Mouse (Mus musculus) hindbrain, embryonic 16.5 days (tissue): ENCODE measurements around the gene Irf6. TPM values are rescaled to one million over a fixed set of nuclear protein-coding genes. Genes with fewer than 3 reads are reported as not detected.

Experiments
- ATAC-seq: fragments of 200-750 bp; cut with Nextera tagmentation; 2 replicates; pipeline ENCODE4 v1.8.0; 2017; ENCODE audit warnings: moderate TSS enrichment, moderate library complexity
- H3K27ac ChIP-seq: fragments of 300-500 bp; sonication (generic); 2 replicates; pipeline ENCODE4 v1.5.1; 2014; ENCODE audit warnings: low read depth, mild to moderate bottlenecking, control low read depth, low read length, moderate library complexity
- H3K27me3 ChIP-seq: fragments of 300-500 bp; sonication (generic); replicated peaks from 2 replicates; pipeline ENCODE4 v1.6.1; 2014; ENCODE audit warnings: low read length; ENCODE audit not compliant: control insufficient read depth, insufficient read depth
- H3K36me3 ChIP-seq: fragments of 300-500 bp; sonication (generic); 2 replicates; pipeline ENCODE4 v1.6.1; 2014; ENCODE audit warnings: mild to moderate bottlenecking, low read length, moderate library complexity, mixed read lengths; ENCODE audit not compliant: control insufficient read depth, insufficient read depth
- H3K4me1 ChIP-seq: fragments of 300-500 bp; sonication (generic); 2 replicates; pipeline ENCODE4 v1.6.1; 2014; ENCODE audit warnings: low read depth, low read length; ENCODE audit not compliant: control insufficient read depth, insufficient read depth
- H3K4me2 ChIP-seq: fragments of 300-500 bp; sonication (generic); 2 replicates; pipeline ENCODE4 v1.6.1; 2014; ENCODE audit warnings: mild to moderate bottlenecking, low read length, control low read depth, moderate library complexity
- H3K4me3 ChIP-seq: fragments of 300-500 bp; sonication (generic); 2 replicates; pipeline ENCODE4 v1.5.1; 2014; ENCODE audit warnings: mild to moderate bottlenecking, low read length, control low read depth, moderate library complexity
- H3K9ac ChIP-seq: fragments of 300-500 bp; sonication (generic); 2 replicates; pipeline ENCODE4 v1.6.1; 2014; ENCODE audit warnings: low read depth, mild to moderate bottlenecking, control low read depth, low read length, moderate library complexity
- H3K9me3 ChIP-seq: fragments of 300-500 bp; sonication (generic); 2 replicates; pipeline ENCODE4 v1.6.1; 2014; ENCODE audit warnings: mild to moderate bottlenecking, low read length, moderate library complexity; ENCODE audit not compliant: control insufficient read depth
- WGBS: fragments of 180-500 bp; shearing (Covaris S2); extraction: QIAGEN DNeasy Blood & Tissue Kit; methylation state at CpG from one replicate; pipeline ENCODE4 v1.1.7; 2014; 5-methylcytosine and 5-hydroxymethylcytosine counted together
- polyA plus RNA-seq: library from polyadenylated mRNA; unstranded; fragments of >200 nt; fragmentation: Nextera tagmentation; extraction: Ambion mirVana; gene quantifications from 2 replicates; pipeline ENCODE4 v1.2.1, GENCODE M21; 2015

Gene Irf6
- polyA plus RNA-seq, 1 experiment from 2014 or later = 0.58 TPM

GRCm38 (mm10) chr1:193145101-193145500 lies 7.8 kb upstream of the Irf6 start:
- Histone ChIP-seq H3K27ac (no peak overlapping the region), H3K4me2 (no peak overlapping the region), H3K36me3 (no peaks in the 10 kb centered on the region), H3K9ac (no peak overlapping the region), H3K4me1 (no peaks in the 10 kb centered on the region), H3K9me3 (no peaks in the 10 kb centered on the region), H3K4me3 (no peak overlapping the region), H3K27me3 (no peaks in the 10 kb centered on the region)
- no peak for ATAC-seq
- 80% methylated on average over 4 of the region's 4 CpGs for WGBS

DNA sequence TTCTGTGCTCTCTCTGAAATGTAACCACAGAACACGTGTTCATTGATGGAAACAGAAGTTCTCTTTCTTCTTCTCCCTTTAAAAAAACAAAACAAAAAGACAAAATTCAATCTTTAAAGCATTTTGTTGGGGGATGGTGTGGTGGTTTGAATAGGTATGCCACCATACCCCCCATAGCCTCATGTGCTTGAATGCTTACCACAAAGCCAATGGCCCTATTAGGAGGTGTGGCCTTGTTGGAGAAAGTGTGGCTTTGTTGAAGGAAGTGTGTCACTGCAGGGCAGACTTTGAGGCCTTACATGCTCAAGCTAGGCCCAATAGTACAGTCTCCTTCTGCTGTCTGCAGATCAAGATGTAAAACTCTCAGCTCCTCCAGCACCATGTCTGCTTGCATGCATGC lies 6.5 kb upstream of the Irf6 start:
- Histone ChIP-seq H3K9ac (no peak overlapping the region), H3K27me3 (peaks cover 4% of the 10 kb centered on the region; the same call in 1 of the 2 replicates), H3K27ac (no peak overlapping the region), H3K4me1 (no peaks in the 10 kb centered on the region), H3K36me3 (no peaks in the 10 kb centered on the region), H3K4me3 (no peak overlapping the region), H3K9me3 (no peaks in the 10 kb centered on the region), H3K4me2 (no peak overlapping the region)
- 84% methylated on average over 1 of the region's 1 CpGs for WGBS
- ATAC-seq = no peak

DNA sequence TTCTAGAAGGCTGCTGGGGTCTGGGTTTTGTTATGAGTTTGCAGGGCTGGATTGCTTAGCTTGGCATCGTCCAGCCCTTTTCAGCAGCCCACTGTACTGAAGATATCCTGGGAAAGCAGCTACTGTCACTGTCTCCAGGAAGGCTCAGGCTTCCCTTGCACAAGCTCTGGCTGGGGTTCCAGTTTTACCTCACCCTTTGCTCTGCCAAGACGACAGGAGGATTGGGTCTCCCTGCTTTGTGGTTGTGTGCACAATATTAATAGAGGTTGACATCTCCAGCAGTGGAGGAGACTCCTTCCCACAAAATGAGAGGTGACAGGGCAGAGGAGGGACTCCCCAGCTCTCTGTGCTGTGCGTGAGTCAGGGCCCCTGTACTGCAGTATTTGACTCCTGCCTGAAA lies 3.7 kb upstream of the Irf6 start:
- H3K9ac ChIP-seq = no peak overlapping the region

DNA sequence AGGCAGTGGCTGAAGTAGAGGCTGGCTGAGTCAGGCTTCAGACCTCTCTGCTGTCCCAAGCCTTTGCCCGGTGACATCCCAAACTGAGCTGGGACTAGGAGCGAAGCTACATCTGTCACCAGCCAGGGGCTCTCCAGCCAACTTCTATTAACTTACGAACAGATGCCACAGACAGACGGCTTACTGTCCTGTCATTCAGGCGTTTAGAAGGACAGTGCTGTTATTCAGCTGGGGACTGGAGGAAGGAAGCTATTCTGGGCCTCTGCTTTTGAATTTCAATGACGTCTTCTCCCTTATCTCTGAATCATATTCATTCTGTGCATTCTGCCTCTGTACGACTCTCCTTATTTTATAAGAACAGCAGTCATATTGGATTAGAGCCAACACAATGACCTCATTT lies 1.8 kb upstream of the Irf6 start:
- H3K36me3 ChIP-seq = no peaks in the 10 kb centered on the region
- no peak overlapping the region for H3K4me3 ChIP-seq
- peak; percentile 70 for ATAC-seq
- peaks cover 40% of the 10 kb centered on the region for H3K27me3 ChIP-seq
- no peaks in the 10 kb centered on the region for H3K9me3 ChIP-seq
- no peak overlapping the region for H3K9ac ChIP-seq
- H3K27ac ChIP-seq = no peak overlapping the region
- H3K4me1 ChIP-seq = peaks cover 2% of the 10 kb centered on the region
- 43% methylated on average over 7 of the region's 7 CpGs for WGBS
- no peak overlapping the region for H3K4me2 ChIP-seq

More for the DNA sequence above, 3.7 kb upstream of the Irf6 start:
- peaks cover 2% of the 10 kb centered on the region for H3K4me1 ChIP-seq
- no peak overlapping the region for H3K27ac ChIP-seq
- H3K4me2 ChIP-seq = no peak overlapping the region
- H3K4me3 ChIP-seq = no peak overlapping the region
- ATAC-seq = no peak
- H3K9me3 ChIP-seq = no peaks in the 10 kb centered on the region
- no peaks in the 10 kb centered on the region for H3K36me3 ChIP-seq
- WGBS = 69% methylated on average over 3 of the region's 3 CpGs
- H3K27me3 ChIP-seq = peaks cover 30% of the 10 kb centered on the region

DNA sequence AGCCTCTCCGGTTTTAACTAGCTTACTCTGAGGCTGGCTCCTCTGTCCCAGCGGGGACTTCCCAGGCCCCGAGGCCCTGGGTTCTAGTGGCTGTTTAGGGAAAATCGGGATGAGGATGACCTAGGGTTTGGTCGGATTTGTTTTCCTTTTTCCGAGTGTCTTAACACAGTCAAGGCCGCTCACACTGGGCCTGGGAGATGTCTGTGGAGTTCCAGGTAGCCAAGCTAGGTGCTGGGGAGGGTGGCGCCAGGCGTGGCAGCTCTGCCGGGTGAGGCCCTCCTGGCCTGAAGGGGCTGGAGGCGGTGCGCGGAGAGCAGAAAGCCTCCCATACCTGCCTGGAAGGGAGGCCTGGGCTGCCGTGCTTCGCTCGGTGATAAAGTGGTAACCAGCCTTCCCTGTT lies 650 bp downstream of the Irf6 start:
- Histone ChIP-seq H3K4me3 (no peak overlapping the region), H3K36me3 (no peaks in the 10 kb centered on the region), H3K27ac (no peak overlapping the region), H3K4me2 (no peak overlapping the region), H3K9ac (no peak overlapping the region), H3K9me3 (no peaks in the 10 kb centered on the region), H3K27me3 (peaks cover 40% of the 10 kb centered on the region), H3K4me1 (peaks cover 2% of the 10 kb centered on the region)
- 30% methylated on average over 16 of the region's 16 CpGs for WGBS
- ATAC-seq = no peak

- Histone ChIP-seq H3K27me3 (peaks cover 35% of the 10 kb centered on the region), H3K9ac (no peak overlapping the region), H3K4me3 (no peak overlapping the region), H3K9me3 (no peaks in the 10 kb centered on the region), H3K4me1 (peaks cover 2% of the 10 kb centered on the region), H3K36me3 (no peaks in the 10 kb centered on the region), H3K4me2 (no peak overlapping the region), H3K27ac (no peak overlapping the region)
- 82% methylated on average over 15 of the region's 15 CpGs for WGBS
- ATAC-seq = no peak
Measured at GRCm38 (mm10) chr1:193156316-193157110, 3.6 kb downstream of the Irf6 start.

DNA sequence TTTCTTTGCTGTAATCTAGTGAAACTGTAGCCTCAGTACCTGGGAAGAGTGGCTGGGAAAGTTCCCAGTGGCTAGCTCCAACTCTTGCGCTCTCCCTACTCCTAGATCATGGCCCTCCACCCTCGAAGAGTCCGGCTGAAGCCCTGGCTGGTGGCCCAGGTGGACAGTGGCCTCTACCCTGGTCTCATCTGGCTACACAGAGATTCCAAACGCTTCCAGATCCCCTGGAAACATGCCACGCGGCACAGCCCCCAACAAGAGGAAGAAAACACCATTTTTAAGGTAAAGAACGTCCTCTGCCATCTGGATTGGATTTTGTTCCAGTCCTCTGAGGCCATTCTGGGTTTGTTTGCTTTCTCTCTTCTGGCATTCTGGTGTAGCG lies 4.2 kb downstream of the Irf6 start:
- no peak for ATAC-seq
- 74% methylated on average over 8 of the region's 8 CpGs for WGBS
- Histone ChIP-seq H3K27me3 (peaks cover 29% of the 10 kb centered on the region), H3K27ac (no peak overlapping the region), H3K4me3 (no peak overlapping the region), H3K4me2 (no peak overlapping the region), H3K9me3 (no peaks in the 10 kb centered on the region), H3K9ac (no peak overlapping the region), H3K4me1 (peaks cover 2% of the 10 kb centered on the region), H3K36me3 (no peaks in the 10 kb centered on the region)

DNA sequence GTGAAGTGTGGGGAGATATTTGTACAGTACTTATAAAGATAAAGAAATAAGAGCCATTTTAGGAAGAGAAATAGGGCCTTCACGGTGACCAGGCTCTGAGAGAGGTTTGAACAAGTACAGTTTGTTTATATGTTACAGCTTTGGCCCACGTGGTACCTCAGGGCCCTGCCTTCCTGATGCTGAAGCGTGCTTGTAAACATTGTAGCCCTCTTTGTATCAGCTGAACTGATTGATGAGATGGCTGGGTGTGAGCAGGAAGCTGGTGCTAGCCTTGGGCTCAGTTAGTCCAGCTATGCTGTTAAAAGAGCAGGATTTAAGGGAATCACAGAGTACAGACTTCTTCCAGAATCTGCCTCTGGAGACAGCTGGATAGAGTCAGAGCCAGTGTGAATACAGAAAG lies 6.3 kb downstream of the Irf6 start:
- no peak overlapping the region for H3K27ac ChIP-seq
- no peak overlapping the region for H3K4me2 ChIP-seq
- peaks cover 10% of the 10 kb centered on the region for H3K27me3 ChIP-seq
- no peak overlapping the region for H3K9ac ChIP-seq
- ATAC-seq = no peak
- no peak overlapping the region for H3K4me3 ChIP-seq
- WGBS = 65% methylated on average over 3 of the region's 3 CpGs
- H3K4me1 ChIP-seq = no peaks in the 10 kb centered on the region
- H3K36me3 ChIP-seq = no peaks in the 10 kb centered on the region
- H3K9me3 ChIP-seq = no peaks in the 10 kb centered on the region

GRCm38 (mm10) chr1:193159613-193160012 lies 6.7 kb downstream of the Irf6 start:
- H3K9ac ChIP-seq = no peak overlapping the region
- no peak for ATAC-seq
- H3K27ac ChIP-seq = no peak overlapping the region
- H3K27me3 ChIP-seq = peaks cover 6% of the 10 kb centered on the region
- H3K4me1 ChIP-seq = no peaks in the 10 kb centered on the region
- no peak overlapping the region for H3K4me3 ChIP-seq
- no peaks in the 10 kb centered on the region for H3K9me3 ChIP-seq
- WGBS = 50% methylated on average over 1 of the region's 1 CpGs
- no peaks in the 10 kb centered on the region for H3K36me3 ChIP-seq
- no peak overlapping the region for H3K4me2 ChIP-seq
